Mouse (Mus musculus) stomach, postnatal 0 days (tissue): ENCODE results near the gene Ppef2.

ENCODE experiments used
- CTCF ChIP-seq: IDR thresholded peaks from 2 replicates; pipeline ENCODE4 v1.5.1; 2016; ENCODE audit warnings: antibody characterized with exemption, low read depth, mild to moderate bottlenecking, moderate library complexity
- EP300 ChIP-seq: optimal IDR thresholded peaks from 2 replicates; pipeline ENCODE3; 2016; ENCODE audit warnings: antibody characterized with exemption

GRCm38 (mm10) chr5:92204162-92205036 is 51.7 kb downstream of the Ppef2 start:
- TF ChIP-seq CTCF (no peak), EP300 (no peak)
